Mouse (Mus musculus): Measurements from ENCODE around the gene Nid1.

- TF ChIP-seq POLR2A (IDR thresholded peaks at IDR 0.05; ENCODE audit: insufficient read depth, low read length) (no peak), CTCF (IDR thresholded peaks at IDR 0.05; ENCODE audit: low read depth, low read length) (no peak)
Measured at GRCm38 (mm10) chr13:13553660-13554059, 116.3 kb downstream of the Nid1 start.

Measured in ES-Bruce4 (cell line).